Mouse (Mus musculus) urinary bladder, adult 2 months (tissue): ENCODE results near the gene Abhd6. TPM values are rescaled to one million over a fixed set of nuclear protein-coding genes. Genes with fewer than 3 reads are reported as not detected.

Source experiments
- DNase-seq: peaks from one replicate; pipeline ENCODE4 v3.0.0; 2022; ENCODE audit warnings: low spot score
- polyA plus RNA-seq: library from polyadenylated mRNA; depleted of rRNA; stranded (reverse); fragments of >200 nt; gene quantifications from 2 replicates; pipeline ENCODE4 v1.2.3, GENCODE M21; 2012; rRNA removed

Gene Abhd6
- polyA plus RNA-seq, 1 experiment: 30.7 TPM

DNA sequence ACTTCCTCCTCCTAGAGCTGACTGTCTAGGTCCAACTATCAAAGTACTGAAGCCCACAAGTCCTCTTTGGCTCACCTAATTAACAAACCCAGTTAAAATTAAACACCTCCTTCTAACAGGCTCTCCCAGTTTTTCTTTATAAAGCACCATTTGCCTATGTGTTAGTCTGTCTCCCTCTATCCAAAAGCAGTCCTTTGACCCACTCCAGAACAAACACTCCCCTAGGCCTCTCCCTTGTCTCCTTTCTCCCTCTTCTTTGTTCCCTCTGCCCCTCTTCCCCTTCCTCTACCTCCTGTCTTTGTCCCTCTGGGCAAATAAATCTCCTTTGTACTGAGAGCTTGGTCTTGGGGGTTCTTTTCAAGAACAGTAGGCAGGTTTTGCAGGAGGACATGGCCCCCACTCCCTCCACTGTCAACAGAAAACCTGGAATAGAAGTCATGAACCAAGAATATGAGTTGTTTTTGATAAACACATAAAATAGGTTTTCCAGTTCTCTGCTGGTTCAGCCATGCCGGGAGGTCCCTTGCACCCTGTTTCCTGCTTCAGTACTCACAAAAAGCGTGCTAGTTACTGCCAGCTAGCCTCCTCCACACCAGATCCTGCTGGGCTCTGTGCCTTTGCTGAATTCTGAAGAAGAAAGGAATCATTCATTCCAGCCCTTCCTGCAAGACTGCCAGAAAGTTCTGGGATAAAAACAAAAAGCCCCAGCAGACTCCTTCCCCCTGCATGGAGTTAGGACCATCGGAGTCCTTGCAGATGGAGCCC lies 60.0 kb downstream of the Abhd6 start:
- no peak for DNase-seq

DNA sequence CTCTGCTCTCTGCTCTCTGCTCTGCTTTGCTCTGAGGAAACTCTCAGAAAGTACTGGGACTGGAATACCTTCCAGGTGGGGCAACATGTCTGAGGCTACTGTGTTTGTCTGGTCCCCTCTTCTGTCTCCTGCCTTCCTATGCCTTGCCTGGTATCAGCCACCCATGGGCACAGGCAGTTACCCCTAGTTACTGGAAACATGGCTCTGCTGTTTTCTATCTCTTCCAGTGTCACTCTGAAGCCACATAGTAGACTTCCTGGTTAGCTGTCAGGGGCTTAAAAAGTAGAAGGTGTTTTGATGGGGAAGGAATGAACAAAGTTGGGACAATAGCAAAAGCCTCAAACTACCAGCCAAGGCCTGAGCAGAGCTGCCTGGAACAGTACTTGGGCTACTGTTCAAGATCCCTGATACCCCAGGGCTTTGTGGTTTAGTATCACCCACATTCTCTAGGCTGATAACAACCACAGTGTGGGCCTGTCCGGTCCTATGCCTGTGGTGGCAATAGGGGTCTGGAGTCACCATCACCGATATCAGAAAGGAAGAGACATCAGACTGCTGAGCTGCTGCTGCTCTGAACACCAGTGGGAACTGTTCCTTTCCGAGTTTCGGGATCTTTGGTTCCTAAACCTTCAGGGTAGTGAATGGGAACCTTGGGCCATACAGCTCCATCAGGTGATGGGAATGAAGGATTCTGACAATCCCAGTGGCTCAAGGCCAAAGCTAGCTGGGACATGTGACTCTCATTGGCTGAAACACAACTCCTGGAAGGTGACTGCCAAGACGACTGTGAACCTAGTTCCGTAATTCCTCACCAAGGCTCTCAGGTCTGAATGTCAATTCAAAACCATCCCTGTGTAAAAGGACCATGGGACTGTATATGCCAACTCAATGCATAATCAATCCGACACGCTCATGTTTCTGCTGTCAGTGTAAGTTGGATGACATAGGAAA lies 61.4 kb downstream of the Abhd6 start:
- no peak for DNase-seq

DNA sequence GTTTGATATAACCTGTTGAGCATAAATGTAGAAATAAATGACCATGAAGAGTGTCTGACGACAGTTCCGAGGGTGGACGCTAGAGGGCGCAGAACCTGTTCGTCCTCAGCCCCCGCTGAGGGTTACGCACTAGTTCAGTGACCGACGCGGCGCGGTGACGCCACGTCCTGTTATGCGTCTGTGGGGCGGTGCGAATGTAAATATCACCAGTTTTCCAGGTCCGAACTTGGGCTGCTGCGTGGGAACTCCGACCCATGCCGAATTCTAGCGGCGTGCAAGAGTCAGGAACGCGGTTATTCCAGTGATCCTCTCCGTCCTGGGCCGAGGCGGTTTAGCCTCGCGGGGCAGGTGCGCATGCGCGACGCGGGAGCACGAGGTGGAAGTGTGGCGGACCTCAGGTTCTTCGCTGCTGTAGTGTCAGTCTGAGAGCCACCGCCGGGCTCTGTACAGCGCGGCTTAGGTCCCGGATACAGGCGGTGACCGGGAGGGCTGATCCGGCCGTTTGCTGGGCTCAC lies 77.5 kb downstream of the Abhd6 start, which contains the start of gene Rpp14:
Gene Rpp14, plus strand, starts transcription at position 203 of the 515 bp plus-strand sequence.
- peak; percentile 93 for DNase-seq

DNA sequence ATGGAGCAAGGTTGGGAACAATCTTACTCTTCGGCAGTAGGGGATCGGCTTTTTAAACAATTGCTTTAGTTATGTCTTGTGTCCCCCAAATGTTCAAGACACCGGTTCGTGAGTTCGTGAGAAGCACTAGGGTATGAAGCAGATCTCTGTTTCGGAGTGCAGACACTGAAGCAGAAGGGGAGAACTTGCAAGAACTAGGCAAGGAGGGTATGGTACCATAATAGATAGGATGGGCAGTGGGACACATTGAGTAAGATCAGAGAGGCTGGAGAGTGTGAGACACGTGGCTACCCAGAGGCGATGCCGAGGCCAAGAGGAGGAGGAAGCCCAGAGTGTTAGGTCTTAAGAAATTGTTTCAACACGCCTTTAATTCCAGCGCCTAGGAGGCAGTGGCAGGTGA lies 78.0 kb downstream of the Abhd6 start:
- no peak for DNase-seq

DNA sequence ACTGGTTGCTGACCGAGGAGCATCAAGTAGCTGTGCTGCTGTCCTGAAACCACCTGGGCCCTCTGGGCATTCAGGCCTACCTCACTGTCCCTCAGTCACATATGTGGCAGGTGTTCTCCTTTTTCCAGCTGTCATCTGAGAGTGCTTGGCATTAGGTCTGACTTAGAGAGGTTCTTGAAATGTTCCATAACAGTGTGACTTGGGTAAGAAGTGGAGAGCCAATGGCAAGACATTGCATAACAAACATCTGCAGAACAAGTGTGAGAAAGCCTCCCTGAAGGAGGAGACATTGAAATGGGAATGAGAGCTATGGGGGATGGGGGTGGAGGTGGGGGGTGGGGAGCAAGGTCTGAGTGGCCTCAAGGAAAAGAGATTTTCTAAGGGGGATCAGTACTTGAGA lies 80.2 kb downstream of the Abhd6 start:
- no peak for DNase-seq

DNA sequence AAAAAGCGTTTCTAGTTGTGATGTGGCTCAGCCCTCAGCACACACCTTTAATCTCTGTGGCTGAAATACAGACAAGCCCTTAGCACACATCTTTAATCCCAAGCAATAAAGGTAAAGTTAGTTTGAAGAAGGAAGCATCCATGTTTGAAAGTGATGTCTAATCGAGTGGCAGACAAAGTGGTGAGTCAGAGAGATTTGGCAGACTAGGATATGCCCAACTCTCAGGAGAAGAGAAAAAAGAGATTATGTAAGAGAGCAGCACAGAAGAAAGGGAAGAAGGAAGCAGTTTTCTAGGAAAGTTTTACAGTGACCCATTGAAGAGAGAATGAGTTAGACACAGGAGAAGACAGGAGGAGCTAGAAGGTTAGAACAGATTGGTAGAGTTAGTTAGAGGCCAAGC lies 86.3 kb downstream of the Abhd6 start:
- DNase-seq: no peak

DNA sequence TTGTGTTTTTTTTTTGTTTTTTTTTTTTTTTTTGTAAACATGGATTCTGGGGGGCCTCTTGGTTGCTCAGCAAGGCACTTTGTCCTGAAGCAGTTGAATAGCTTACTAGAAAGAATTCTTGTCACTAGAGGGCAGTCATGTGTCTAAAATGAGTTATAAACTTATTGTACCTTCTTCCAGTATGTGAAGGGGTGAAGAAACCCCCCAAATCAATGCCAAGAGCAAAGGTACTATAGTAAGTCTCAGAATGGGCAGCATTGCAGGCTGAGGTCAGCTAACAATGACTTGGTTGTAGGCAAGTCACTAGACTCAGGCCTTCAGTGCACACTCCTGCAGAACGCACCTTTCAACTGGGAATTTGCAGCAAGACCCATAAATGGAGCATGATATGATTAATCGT lies 89.9 kb downstream of the Abhd6 start:
- DNase-seq: no peak

DNA sequence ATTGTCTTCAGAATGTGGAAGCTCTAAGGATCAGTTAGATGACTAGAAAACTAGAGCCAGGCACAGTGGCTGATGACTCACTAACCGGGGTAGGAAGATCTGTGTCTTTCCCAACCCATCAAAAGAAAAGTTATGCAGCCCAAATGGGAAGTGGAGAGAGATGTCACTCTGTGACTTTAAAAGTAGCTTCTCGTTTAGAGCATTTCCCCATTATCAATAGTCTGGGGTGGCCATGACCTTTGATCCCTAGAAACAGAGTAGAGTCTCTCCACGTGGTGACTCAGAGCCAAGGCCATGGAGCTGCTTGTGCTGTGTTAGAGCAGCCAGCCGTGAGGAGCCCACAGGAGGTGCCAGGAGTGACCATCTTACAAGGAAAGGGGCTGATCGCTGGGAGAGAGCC lies 90.7 kb downstream of the Abhd6 start:
- no peak for DNase-seq

DNA sequence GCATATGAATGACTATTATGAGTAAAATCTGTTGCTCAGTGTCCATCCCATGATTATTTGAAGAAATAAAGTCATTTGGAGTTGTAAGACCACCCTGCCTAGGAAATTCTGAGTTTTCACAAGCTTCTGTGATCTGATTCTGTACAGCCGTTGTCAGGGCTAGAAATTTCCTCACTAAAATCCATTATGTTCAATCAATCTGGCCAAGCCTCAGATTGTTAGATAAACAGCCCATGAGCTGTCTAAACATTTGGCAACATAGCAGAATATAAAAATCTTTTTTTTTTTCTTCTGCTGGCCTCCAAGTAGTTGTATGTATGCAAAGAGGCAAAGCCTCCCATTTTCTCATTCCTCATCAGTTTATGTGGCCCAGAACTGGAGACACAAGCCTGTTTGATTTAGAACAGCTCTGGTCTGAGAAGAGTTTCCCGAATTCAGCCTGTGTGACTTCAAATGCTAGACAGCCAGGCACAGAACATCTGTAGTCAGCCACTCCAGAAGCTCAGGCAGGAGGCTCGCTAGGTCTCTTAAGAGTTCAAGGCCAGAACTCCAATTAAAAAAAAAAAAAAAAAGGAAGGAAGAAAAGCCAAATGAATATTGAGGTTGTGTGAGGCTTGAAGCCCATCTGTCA lies 92.3 kb downstream of the Abhd6 start:
- no peak for DNase-seq

DNA sequence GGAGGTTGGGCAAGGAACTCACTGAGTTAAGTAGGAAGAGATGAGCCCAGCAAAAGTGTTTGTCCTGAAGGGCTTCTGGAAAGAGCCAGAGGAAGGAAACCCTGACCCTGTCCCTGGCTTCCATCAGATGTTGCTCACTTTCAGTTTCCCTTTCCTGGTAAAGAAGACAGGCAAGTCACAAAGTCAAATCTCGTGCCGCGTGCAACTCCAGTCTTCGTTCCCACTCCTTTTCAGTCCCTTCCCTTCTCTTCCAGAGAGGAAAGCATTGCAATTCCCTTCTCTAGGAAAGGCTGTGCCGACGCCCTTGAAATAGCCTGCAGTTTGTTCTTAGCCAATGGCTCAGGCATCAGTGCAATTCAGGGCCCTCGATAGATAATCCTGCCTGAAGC lies 92.9 kb downstream of the Abhd6 start:
- no peak for DNase-seq

DNA sequence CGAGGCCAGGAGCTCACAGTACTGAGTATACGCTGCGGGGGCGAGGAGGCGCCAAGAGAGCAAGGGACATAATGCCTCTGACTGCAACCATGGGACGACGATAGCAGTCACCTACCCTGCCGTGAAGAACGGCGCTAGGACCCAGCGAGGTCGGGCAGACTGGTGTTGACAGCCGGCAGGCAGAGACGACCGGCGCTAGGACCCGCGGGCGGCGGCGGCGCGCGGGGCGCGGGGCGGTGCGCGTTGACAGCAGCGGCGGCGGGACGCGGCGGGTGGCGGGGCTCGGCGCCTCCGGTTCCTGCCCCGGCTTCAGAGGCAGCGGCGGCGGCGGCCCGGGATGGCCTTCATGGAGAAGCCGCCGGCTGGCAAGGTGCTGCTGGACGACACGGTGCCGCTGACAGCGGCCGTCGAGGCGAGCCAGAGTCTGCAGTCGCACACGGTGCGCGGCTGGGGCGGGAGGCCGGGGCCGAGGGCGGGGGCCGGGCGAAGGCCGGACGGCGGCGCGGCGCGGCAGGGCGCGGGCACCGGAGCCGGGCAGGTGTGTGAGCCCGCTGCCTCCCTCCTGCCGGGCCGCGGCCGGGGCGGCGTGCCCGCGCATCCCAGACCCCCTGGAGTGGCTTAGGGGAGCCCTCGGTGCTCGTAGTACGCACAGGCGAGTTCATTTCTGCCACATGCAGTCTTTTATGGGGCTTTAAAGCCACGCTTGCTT lies 95.4 kb downstream of the Abhd6 start, which contains the start of gene Pxk:
Gene Pxk, plus strand, starts transcription at position 234 of the 709 bp plus-strand sequence.
- peak; percentile 91 for DNase-seq

DNA sequence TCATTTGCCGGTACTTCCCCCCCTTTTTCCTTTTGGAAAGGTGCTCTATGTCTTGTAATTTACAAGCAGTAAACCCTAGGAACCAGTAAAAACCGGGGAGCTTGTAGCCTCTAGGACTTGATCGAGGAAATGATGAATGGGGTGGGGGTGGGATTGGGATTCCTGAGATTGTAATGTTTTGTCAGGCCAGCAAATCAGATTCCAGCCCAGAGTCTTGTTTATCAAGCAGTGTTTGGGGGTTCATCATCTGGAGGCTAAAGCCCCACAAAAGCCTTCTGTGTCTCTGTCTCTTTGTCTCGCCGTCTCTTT lies 95.9 kb downstream of the Abhd6 start:
- DNase-seq: no peak

DNA sequence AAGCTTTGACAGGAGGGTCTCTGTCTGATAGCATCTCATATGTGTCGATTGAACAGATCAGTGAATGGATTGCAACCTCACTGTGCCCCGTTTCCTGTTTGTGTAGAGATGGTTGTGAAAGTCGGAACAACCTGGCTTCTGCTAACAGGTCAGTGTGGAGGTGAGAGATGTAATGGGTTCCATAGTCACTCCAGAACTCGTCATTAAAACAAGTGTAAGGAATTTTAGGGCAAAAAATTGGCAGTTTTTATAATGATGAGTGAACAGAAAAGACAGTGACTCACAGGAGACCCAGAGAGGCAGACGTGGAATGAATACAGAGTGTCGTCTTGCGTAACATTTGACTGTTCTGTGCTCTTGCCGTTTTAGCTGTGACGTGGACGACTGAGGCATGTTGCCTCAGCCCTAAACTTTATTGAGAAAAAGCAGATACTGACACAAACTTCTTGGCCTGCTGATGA lies 96.9 kb downstream of the Abhd6 start:
- DNase-seq: no peak

DNA sequence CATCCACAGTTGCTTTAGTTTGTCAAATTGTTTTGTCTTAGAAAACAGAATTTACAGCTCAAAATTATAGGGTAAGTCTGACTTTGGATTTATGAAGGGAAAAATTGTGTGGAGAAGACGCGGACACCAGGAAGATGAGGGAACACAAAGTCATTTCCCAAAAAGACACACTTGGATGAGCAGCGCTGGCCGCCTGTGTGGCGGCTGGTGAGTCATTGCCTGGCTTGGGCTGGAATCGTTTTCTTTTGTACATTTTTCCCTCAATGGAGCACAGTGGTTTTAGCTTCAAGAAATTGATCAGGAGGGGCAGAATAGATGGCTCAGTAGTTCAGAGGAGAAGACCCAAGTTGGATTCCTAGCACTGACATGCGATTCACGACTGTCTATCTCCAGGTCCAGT lies 99.2 kb downstream of the Abhd6 start:
- DNase-seq: no peak

DNA sequence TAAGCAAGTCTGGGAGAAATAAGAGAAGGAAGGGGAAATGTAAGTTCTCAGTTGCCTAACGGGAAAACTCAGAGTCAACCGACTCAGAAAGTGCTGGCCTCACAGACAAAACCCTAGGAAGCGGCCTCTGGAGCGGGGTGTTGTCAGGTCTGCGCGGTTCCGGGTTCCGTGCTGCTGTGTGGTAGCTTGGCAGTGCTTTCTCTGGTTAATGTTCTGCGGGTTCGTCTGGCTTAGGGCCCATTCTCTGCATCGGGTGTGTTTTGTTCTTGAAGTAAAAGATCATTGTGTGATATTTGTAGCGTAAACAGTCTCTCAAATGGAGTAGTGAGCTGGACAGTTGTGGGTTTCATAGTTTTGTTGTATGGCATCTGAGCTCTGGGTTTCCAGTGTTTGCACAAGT lies 100.0 kb downstream of the Abhd6 start:
- no peak for DNase-seq

Other genes with a start within 250 kb of the Abhd6 start
- not detected in 2 replicates for gene Gm26661, start 211.3 kb upstream of the Abhd6 start, polyA plus RNA-seq
- 47.4 and 48.6 TPM in 2 replicates for gene Flnb, start 184.9 kb upstream of the Abhd6 start, polyA plus RNA-seq
- not detected in 2 replicates for gene Gm45521, start 45.6 kb upstream of the Abhd6 start, polyA plus RNA-seq
- gene Dnase1l3, start 8.3 kb upstream of the Abhd6 start, polyA plus RNA-seq: 0.52 and 0.68 TPM in 2 replicates
- gene Rpp14, start 77.5 kb downstream of the Abhd6 start, polyA plus RNA-seq: 27.3 and 31.9 TPM in 2 replicates
- 42.8 and 52.0 TPM in 2 replicates for gene Pxk, start 95.3 kb downstream of the Abhd6 start, polyA plus RNA-seq
- 112 and 136 TPM in 2 replicates for gene Pdhb, start 170.1 kb downstream of the Abhd6 start, polyA plus RNA-seq
- 13.3 and 13.7 TPM in 2 replicates for gene Kctd6, start 211.2 kb downstream of the Abhd6 start, polyA plus RNA-seq